Mouse (Mus musculus) right cerebral cortex, adult 18-20 months (tissue): ENCODE results near the gene Rbfox1.
A peak's percentile ranks its signal among the peaks of the same experiment; 100 is the strongest.

ENCODE experiments used
- DNase-seq: peaks from one replicate; pipeline ENCODE4 v3.0.0; 2022; ENCODE audit warnings: mixed read lengths

Gene Rbfox1

DNA sequence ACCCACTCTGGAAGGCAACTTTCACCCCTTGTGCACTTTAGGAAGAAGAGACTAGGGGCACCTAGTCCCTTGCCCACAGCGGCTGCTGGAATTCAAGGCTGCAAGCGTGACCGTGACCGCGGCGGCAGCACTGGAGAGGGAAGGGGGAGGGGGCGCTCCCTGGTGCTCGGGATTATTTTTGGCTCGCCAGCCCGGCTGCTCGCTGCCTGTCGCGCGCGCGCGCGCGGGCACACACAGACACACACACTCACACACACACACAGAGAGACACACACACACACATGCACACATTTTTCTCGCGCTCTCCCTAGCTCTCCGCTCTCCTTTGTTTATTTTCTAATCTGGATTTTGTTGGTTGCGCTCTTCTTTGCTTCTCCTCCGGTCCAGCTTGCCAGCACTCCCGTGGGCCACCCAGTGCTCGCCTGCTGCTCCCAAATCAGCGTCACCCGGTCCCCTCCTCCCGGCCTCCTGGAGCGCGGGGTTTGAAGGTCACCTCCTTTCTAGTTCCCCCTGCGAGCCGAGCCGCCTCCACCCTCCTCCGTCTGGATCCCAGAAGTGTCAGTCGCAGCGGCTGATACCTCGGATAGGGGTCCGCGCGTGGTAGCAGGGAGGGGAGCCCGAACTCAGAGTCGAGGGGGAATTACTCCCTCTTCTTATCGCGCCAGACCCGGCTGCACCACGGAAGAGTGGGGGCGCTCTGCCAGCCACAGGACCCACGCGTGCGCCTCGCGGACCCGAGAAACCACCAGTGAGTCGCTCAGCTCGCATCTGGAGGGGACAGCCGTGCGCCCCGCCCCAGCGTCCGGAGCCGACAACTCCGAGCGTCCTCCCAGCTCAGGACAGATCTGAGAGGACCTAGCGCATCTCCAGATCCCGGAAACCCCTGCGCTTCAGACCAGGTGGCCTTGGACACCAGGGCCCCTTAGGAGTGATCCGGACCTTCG, at the start of gene Rbfox1:
Rbfox1 (plus strand) TSS at position 610 of the 944 bp plus-strand sequence.
- DNase-seq, result peak; percentile 75

DNA sequence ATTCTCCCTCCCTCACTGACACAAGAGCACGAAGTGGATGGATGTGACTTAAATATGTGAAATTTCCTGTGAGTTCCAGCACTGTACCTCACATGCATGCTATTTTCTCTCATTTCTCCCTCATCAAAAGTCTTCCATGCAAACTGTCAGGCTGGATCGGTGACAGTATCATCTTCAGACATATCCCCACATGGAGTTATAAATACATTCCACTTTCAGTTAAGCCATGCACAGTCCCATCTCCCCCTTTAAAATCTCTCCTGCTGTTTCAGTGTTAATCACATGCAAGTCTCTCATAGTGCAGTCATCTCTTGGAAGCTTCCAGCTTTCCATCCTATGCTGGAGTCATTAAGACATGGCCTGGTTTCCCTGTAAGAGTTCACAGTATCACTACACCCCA, 48.4 kb upstream of the Rbfox1 start:
- DNase-seq, result no peak

DNA sequence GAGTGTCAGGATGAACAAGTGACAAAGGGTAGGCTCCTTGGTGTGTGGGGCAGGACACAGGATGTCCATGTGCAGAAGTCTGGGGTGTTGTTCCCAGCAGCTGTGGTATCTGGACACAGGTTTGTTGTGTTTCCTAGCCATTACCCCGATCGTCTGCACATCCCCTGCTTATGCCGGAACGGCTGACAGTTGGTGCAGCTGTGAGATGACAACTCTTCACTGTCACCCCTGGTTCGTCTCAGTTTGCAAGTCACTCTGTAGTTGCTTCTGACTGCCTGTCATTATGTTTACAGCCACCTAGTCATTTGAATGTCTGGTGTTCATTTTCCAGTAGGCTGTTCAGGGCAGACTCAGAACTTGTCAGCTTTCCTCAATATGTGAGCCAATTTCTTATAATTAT, 44.0 kb upstream of the Rbfox1 start:
- no peak for DNase-seq

DNA sequence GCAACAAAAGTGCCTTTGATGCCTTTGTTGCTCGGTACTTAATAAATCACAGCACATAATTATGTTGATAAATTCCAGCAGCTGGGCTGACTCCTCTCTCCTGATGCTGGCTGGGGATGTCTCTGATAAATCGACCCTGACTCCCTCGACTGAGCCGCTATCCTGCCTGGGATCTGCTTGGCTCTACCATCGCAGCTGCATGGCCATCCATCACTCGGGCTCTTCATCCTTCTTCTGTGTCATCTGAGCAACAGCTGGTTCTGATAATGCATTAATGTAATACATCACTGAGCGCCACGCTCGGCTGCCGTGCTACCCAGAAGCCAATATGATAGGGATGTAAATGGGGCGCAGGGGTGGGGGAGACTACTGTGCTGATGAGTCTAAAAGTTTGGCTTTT, 39.5 kb upstream of the Rbfox1 start:
- no peak for DNase-seq

DNA sequence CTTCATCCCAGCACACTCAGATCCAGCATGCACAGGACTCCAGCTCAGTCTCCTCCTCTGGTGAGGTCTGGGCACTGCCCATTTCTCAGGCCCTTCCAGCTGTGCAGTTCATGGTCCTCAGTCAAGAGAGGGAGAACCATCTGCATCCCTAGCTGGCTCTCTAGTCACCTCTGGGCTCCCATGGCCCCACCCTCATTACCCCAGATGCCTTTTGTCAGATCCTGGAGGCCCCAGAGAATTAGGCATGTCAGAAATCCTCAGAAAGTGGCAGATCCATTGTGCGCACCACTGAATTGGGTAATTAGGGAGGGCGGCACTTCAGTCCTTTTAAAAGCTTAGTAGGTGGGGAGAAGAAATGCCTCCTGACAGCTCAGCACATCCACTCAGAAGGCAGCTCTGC, 32.1 kb upstream of the Rbfox1 start:
- no peak for DNase-seq

DNA sequence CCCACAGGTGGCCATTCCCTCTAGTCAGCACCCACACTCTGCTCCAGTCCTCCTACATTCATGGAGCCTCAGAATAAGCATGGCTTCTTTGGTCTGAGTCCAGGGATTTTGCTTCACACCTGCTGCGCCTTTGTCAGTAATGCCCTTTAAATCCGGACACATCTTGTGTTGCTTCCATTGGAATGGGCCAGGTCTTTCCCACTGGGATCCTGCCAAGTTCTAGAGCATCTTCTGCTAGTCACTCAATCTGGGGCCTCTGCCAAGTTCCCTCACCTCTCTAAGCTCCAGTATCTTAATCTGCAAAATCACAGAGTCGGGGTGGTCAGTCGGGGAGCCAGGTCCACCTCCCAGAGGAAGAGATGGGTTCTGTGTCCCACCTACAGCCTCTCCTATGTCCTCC, 20.8 kb upstream of the Rbfox1 start:
- DNase-seq, result no peak

DNA sequence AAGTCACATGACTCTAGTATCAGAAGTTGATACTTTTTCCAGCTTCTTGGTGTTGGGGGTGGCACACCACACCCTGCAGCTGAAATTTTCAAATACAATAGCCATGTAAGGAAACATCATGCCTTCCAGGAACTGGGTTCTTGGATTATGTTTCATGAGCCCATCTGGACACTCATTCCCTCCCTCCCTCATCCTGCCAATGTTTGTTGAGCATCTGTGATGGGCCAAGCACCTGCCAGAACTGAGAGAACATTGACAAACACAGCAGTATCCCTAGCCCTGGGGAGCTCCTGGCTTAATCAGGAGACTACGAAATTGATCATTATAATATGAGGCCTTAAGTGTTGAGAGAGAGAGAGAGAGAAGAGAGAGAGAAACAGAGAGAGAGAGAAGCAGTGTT, 18.2 kb upstream of the Rbfox1 start:
- no peak for DNase-seq

DNA sequence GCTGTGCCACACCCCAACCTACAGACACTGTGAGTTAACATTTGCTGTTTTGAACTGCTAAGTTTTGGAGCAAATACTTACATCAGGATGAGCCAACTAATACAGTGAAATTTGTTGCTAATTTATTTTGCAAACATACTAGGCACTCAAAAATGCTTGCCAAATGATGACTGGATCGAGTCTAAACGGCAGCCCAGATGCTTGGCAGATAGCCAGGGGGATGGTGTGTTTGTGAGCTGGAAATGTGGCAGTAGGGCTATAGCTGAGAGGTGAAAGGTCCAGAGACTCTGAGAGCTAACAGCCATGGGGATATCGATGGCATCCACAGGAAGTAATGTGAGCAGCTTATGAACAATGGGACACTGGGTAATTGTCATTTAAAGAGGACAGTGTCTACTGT, 14.8 kb upstream of the Rbfox1 start:
- no peak for DNase-seq

DNA sequence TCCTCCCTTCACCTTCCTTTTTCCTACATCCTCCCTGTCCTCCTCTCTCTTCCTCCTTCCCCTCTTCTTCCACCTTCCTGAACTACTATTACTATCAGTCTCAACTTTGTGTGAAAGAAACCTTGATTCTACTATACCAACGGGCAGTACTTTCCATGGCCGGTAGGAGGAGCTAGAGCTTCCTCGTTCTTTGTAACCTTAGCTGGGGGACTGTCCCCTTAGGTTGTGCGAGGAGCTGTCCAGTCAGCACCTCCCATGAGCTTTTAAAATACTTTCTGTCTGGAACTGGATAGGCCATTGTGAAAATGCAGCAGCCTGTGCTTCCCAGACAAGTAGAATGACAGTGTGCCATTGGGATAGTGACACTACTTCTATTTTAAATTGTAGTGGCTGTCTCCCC, 3.3 kb upstream of the Rbfox1 start:
- DNase-seq, result no peak

DNA sequence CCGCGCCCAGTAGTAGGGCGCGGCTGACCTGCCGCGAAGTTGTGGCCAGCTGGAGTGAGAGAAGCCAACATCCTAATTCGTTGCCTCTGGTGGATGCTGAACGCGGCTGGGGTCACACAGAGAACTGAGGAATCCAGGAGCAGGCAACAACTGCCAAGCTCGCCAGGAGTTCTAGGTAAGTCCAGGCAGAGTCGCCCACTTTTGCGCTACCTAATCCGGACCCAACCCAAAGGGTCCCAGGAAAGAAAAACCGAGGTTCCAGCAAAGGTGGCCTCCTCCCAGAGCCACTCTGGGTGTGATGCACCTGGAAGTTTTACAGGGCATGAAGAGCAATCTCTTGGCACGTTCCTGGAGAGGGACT, 515 bp downstream of the Rbfox1 start:
- no peak for DNase-seq

DNA sequence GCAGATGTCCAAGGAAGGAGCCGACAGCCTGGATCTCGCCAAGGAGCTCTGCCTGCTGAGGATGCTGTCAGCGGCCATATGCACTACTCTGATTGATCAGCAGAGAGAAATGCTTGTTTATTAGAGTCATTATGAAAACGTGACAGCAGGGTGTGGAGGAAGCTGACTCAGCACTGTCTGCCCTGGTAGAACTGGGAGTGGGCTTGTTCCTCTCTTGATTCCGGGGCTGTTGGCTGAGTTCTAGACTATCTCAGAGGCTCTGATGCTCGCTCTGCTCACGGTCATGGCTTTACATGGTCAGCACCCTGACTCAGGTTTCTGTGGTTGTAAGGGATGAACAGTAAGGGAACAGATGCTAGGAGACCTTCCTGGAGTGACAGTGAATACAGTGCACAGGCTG, 10.4 kb downstream of the Rbfox1 start:
- DNase-seq, result no peak

DNA sequence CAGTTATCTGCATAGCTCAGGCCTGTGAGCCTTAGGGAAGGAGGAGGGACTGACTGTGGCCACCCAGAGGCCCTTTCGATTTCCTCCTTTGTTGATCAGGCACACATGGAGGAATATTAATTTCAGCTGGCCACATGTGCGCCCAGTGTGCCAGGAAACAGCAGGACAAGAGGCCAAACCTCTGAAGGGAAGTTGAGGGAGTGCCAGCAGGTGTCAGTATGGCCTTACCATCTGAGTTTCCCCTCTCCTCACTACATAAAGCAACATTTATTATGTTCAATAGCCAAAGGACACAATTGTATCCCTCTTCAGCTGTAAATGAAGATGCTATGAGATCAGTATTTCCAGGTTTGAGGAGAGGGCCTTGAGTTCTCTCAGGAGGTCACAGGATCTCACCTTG, 13.2 kb downstream of the Rbfox1 start:
- DNase-seq, result no peak

DNA sequence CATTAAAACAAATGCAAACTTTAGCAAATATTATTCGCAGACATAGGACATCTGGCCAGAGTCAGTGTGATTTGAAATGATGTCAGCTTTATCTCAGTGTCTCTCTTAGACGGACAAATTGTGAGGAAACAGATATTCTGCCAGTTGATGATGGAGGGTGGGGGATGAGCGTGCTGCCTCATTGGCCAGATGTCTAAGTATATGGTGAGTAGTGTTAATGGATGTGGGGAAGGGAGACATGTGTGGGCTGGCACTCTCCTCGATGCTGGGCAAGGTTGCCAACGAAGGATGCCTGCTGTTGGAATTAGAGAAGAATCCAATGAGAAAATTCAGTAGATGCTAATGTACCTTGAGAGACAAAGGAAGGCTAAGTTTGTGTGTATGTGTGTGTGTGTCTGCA, 25.6 kb downstream of the Rbfox1 start:
- DNase-seq, result no peak

DNA sequence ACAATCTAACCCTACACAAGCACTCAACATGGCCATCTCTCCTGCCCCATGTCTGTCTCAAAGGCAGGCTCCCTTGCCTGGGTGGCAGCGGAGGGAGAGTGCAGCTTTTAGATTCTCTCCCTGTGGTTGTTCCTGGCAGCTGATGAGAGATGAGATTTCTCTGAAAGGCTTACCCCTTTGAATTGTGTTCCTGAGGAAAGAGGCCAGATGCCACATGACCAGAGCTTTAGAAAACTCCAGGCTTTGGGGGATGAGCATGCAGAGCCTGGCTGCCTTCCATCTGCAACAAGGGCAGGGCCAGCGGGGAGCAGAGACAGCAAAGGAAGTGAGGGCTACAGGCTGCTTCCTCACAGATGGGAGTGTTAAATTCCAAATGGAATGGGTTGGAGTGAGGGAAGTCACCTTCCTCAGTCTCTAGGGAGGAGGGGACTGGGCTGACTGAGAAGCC, 26.7 kb downstream of the Rbfox1 start:
- peak; percentile 76 for DNase-seq

DNA sequence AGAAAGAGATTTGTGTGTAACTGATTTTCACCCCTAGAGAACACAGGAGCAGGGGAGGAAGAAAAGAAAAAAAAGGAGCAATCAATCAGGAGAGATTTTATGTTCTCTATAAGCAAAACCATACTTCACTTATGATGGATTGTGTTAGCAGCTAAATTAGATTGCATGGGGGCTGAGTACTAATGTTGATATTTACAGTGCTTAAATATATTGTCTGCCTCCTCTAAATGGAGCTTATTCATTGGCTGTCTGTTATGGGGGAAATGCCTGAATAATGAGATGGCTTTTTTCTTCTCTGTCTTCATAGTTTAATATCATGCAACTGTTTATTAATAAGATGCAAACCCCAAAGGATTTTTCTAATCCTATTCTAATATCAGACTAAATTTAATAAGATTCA, 32.8 kb downstream of the Rbfox1 start:
- no peak for DNase-seq

DNA sequence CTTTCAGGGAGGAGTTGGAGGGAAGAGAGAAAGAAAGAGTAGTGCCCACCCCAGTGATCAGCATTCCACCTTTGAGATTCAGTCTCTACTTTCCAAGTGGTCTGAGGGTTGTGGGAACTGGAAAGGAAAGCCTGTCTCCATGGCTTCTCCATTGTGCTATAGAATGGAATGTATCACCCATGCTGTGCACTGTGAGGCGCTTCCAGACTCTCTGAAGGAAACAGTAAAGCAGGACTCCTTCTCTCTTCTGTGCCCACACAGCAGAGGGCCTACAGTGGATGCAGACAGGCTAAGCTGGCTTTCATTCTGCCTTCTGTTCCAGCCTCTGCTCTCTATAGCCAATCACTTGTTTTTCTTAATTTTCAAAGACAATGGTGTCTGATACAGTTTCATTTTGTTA, 41.8 kb downstream of the Rbfox1 start:
- DNase-seq, result no peak

DNA sequence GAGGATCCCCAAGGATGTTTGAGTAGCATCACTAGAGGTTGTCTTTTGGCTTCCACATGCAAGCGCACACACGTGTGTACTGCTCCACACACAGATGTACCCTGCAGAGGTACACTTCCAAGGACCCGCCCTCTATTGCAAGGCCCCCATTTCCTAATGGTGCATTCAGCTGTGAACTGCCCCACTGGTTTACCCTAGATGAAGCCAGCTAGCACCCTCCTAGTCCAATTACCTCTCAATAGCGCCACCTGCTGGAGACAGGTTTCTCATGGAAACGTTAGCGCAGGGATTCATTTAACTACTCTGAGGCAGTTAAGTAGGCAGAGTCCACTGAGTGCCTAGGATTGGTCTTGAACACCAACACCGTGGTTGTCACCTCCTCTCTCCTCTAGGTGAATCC, 46.5 kb downstream of the Rbfox1 start:
- DNase-seq, result peak; percentile 77

DNA sequence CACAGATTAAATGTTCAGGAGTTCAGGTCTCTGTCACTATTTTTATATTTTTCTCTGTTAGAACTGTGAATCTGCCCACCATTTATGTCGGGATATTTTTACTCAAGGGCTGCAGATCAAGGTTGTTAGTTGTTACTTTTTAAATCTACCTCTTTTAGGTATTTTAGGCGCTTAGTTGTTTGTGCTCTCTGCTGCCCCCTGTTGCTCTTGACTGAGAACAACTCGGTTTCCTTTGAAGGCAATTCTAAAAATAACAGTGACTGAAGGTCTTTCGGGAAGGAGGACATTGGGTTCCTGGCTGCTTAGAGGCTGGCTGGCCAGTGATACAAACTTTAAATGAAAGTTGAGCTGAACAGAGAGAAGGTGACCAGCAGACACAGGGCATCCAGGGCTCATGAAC, 54.9 kb downstream of the Rbfox1 start:
- peak; percentile 30 for DNase-seq

DNA sequence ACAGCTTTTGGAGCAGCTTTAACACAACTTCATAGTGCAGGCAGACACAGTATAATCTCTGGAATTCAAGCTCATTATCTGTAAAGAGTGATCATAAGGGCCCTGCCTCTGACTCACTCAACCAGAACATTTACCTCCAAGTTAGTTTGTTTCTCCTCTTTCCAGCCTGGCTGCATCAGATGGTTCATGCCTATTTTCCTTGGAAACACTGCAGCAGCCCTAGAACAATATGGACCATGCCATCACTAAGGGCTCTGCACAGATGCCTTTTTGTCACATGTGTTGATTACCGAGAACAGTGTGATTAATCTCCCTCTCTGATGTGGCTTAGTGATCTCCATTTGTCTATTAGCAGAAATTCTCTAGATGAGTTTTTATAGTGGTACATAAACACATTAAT, 60.5 kb downstream of the Rbfox1 start:
- no peak for DNase-seq

DNA sequence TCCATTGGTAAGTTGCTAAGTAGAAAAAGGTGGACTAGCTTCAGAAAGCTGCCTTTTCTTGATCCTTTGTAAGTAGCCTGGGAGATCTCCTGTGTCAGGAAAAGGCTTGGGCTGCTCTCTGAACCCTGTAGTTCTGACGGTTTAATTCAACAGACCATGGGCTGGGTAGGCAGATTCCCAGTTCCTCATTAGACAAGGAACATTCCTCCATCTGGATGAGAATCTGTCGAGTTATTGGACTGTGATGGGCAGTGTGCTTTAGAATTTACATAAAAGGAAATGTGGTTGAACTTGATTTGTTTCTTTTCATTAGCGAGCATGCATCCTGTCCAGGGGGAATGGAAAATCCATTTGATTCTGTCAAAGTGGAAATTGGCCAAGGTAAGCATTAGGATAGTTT, 68.0 kb downstream of the Rbfox1 start:
- DNase-seq, result no peak

DNA sequence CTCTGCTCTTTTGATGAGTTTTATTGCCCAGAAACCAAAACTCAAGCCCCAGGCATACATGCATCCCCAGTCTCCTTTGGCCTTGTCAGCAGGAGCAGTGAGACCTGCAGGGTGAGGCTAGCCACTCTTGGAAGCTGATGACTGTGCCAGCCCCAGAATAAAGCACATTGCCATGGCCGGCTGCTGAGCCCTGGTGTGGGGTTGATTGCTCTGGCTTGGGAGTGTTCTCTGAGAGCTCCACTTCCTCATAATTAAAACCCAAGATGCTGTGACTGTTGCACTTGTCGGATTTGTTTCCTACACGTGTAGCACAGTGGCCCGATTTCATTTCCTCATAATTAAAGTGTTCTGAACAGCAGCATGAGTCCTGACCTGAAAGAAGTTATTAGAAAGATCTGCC, 72.3 kb downstream of the Rbfox1 start:
- DNase-seq, result no peak

DNA sequence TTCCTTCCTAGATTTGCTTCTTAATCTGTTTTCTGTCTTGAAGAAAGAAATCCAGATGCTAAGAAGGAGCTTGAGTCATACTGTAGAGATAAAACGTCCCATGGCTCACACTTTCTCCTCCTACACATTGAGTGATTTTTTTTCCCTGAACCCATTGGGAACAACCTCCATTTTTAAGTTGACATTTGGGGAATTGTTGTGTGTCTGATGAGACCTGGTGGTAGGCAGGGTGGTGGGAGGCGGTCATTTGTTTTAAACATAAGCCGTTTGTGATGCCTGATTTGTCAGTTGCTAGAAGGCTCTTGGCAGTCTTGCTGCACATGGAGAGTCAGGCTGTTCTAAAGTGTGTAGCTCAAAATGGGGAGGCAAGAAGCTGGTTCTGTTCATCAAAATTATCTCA, 76.6 kb downstream of the Rbfox1 start:
- peak; percentile 74 for DNase-seq

DNA sequence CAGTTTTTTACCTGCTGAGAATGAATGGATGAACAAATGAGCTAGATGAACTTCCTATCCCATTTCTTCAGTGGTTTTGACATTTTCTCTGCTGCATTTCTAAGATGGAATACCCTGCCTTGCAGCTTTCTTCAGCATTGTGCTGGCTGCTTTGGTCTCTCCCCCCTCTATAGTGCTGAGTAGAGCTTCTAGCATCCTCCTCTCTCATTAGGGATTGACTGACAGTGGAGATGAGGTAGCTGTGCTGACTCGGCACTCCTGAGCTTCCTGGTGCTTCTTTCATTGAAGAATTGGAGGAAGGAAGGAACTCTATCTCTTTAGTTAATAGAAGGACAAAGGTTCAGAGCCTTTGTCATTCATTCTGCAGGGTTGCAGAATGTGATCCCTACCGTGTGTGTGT, 89.0 kb downstream of the Rbfox1 start:
- DNase-seq, result no peak

DNA sequence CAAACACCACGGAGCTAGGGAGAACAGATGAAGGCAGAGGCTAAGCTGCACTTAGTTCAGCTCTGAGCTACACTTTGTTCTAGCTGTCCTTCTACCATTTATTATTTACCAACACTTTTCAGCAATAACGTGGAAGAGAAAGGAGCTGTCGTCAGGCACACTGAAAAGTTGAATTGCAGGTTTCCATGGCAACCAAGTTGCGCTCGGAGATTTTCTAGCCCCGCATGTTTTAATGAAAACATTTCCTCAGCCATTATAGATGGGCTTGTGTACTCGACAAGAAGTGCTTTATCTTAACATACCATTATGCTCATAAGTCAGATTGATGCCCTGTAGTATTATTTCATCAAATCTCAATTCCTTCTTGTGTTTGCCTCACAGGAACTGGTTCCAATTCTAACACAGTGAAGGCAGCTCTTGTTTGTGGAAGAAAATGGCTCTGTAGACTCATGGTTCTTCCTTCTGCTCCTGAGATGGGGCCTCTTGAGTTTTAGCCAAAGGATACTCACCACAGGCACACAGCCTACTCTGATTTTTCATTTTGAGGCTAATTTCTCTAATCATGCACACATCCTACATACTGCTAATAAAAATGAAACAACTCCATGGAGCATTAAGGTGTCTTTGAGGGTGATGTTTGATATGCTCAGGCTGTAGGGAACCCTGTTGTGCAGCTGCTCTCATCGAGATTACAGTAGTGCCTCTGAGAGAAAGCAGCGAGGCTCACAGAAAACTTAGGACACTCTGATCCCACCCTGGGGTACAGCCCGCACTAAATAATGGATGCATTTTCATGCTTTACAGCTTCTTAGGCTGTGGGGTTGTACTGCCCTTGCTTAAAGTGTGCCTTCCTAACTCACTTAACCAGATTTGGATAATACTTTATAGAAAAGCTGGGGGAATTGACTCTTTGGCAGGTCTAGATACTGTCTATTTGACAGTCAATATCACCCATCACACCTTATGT, 107.2 kb downstream of the Rbfox1 start:
- peak; percentile 48 for DNase-seq
